Mouse (Mus musculus) B cell, adult 67 days (primary cell): ENCODE measurements around the gene Mutyh. TPM values are rescaled to one million over a fixed set of nuclear protein-coding genes. Genes with fewer than 3 reads are reported as not detected.

Experiments used
- total RNA-seq, 2 experiments: library from RNA; stranded (reverse); gene quantifications; 4 replicates each; pipeline ENCODE4 v1.2.4; 2023

The Mutyh gene
- 10 to 100 TPM; 19.0 to 24.1 TPM for total RNA-seq

GRCm38 (mm10) chr4:116807197-116808129 is at the start of gene Mutyh, which contains the start of gene Toe1:
Gene Mutyh, plus strand, starts transcription at chr4:116807723.
Gene Toe1, minus strand, starts transcription at chr4:116807640.

GRCm38 (mm10) chr4:116821694-116822016 is 14.1 kb downstream of the Mutyh start, which contains the start of gene Hpdl:
Gene Hpdl, minus strand, starts transcription at chr4:116821707.

Other genes starting within 250 kb of the Mutyh start
- gene Ccdc17, start 211.1 kb upstream of the Mutyh start, total RNA-seq = 10 to 100 TPM; 18.6 to 25.2 TPM
- 10 to 100 TPM; 62.3 to 75.8 TPM for gene Nasp, start 179.8 kb upstream of the Mutyh start, total RNA-seq
- 100 to 1,000 TPM; 187 to 188 TPM for gene Akr1a1, start 156.0 kb upstream of the Mutyh start, total RNA-seq
- 100 to 1,000 TPM; 149 to 152 TPM for gene Prdx1, start 122.2 kb upstream of the Mutyh start, total RNA-seq
- 1 to 10 TPM; 4.8 to 5.6 TPM for gene Mmachc, start 99.3 kb upstream of the Mutyh start, total RNA-seq
- 10 to 100 TPM; 27.1 to 29.6 TPM for gene Ccdc163, start 99.2 kb upstream of the Mutyh start, total RNA-seq
- 10 to 100 TPM; 12.4 to 13.5 TPM for gene Tesk2, start 86.8 kb upstream of the Mutyh start, total RNA-seq
- 10 to 100 TPM; 52.3 to 58.0 TPM for gene Toe1, start 83 bp upstream of the Mutyh start, total RNA-seq
- gene Hpdl, start 14.0 kb downstream of the Mutyh start, total RNA-seq = not detected
- not detected for gene Zswim5, start 69.7 kb downstream of the Mutyh start, total RNA-seq
- 10 to 100 TPM; 52.1 to 57.3 TPM for gene Urod, start 186.7 kb downstream of the Mutyh start, total RNA-seq
- 10 to 100 TPM; 48.4 to 52.1 TPM for gene Hectd3, start 187.6 kb downstream of the Mutyh start, total RNA-seq
- 10 to 100 TPM; 29.2 to 32.0 TPM for gene Eif2b3, start 211.7 kb downstream of the Mutyh start, total RNA-seq